Mouse (Mus musculus) cerebellum, adult 2 months (tissue): ENCODE results near the gene Exoc2. TPM values are rescaled to one million over a fixed set of nuclear protein-coding genes. Genes with fewer than 3 reads are reported as not detected.

Experiments
- DNase-seq, 2 experiments: peaks; one replicate each; pipeline ENCODE4 v3.0.0; 2021
- H3K27ac ChIP-seq: fragments of 200-500 bp; 2 replicates; pipeline ENCODE4 v1.5.1; 2012; ENCODE audit warnings: low read length, control low read depth, inconsistent platforms; ENCODE audit not compliant: insufficient read depth
- H3K27me3 ChIP-seq: fragments of 200-500 bp; 2 replicates; pipeline ENCODE4 v1.6.1; 2012; ENCODE audit warnings: inconsistent platforms, mild to moderate bottlenecking, low read length, moderate library complexity; ENCODE audit not compliant: control insufficient read depth, insufficient read depth
- H3K4me1 ChIP-seq: fragments of 200-500 bp; 2 replicates; pipeline ENCODE4 v1.6.1; 2011; ENCODE audit warnings: low read length; ENCODE audit not compliant: control insufficient read depth, insufficient read depth
- H3K4me3 ChIP-seq: fragments of 200-500 bp; replicated peaks from 2 replicates; pipeline ENCODE3; 2011; ENCODE audit warnings: mild to moderate bottlenecking, low read depth, low read length, control low read depth; ENCODE audit not compliant: insufficient read depth
- CTCF ChIP-seq: fragments of 200-500 bp; IDR thresholded peaks from 2 replicates; pipeline ENCODE4 v1.5.1; 2011; ENCODE audit warnings: low read depth, mild to moderate bottlenecking, control low read depth, low read length, moderate library complexity, borderline replicate concordance; ENCODE audit not compliant: insufficient read depth
- POLR2A ChIP-seq: fragments of 200-500 bp; IDR thresholded peaks from 2 replicates; pipeline ENCODE4 v1.6.1; 2011; ENCODE audit warnings: low read length, control low read depth, borderline replicate concordance; ENCODE audit not compliant: insufficient read depth
- WGBS: fragments of 180-500 bp; shearing (Covaris S2); methylation state at CpG from one replicate; pipeline ENCODE4 v1.1.7; 2018; 5-methylcytosine and 5-hydroxymethylcytosine counted together
- polyA plus RNA-seq: library from polyadenylated mRNA; depleted of rRNA; stranded (reverse); fragments of >200 nt; gene quantifications from 2 replicates; pipeline ENCODE4 v1.2.3, GENCODE M21; 2012

Gene Exoc2
- polyA plus RNA-seq, 1 experiment, result 26.3 TPM

DNA sequence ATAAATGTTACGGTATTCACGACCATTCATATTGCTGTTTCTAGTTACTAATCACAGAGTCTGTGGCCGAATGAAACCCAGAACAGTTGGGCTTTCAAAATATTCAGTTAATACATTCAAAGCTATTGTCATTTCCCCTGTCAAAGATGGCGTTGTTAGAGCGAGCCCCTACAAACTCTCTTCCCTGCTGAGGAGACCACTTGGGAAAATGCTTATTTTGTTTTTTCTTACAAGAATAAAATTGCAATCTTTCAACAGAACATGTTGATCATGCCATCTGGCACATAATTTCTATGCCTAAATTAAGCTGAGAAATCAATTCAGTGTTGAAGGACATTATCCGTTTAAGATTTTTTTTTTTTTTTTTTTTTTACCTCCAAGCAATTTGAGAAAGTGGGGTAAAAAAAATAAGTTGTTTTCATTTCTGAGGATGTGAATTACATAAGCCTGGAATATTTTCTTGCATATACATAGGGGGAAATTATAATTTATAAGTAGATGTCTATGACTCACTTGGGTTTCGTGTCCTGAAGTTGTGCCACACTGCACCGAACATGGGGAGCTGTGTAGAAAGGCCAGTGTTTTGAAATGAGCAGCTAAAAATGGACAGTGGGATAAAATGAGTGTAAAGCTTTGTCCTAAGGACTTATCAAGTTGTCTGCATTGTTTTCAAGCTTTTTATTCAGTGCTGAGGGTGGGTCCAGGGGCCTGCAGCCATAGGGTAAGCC lies 23.8 kb upstream of the Exoc2 start:
- DNase-seq, result no peak
- Histone ChIP-seq H3K27me3 (no peaks in the 10 kb centered on the region), H3K27ac (no peak overlapping the region), H3K4me1 (no peaks in the 10 kb centered on the region), H3K4me3 (no peak overlapping the region)
- TF ChIP-seq CTCF (no peak), POLR2A (no peak)
- 78% methylated on average over 8 of the region's 8 CpGs for WGBS

DNA sequence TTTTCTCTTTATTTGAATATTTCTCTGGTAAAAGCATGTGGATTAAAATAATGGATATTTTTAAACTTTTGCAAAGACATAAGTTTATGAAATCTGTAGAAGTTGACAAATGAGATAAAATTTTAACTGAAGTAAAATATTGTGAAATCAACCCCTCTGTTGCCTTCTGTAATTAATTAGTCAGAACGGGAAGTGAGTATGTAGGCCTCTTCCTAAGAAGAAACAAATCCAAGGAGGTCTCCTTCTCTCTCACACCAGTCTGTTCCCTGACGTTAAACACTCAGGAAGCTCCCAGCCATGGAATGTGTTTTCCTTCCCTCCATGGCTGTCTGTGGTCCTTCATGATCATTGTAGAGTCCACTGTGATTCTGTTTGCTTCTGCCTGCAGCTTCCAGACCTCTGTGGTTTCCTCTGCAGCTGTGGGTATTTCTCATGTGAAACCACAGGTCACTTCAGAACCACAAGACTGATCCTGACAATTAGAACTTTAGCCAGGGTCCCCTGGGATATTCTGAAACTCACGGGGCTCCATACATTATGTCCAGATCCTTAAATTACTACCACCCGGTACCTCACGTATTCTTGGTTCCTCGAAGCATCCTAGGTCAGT lies 20.5 kb upstream of the Exoc2 start:
- DNase-seq, result no peak
- 80% methylated on average over 6 of the region's 6 CpGs for WGBS
- TF ChIP-seq POLR2A (no peak), CTCF (no peak)

DNA sequence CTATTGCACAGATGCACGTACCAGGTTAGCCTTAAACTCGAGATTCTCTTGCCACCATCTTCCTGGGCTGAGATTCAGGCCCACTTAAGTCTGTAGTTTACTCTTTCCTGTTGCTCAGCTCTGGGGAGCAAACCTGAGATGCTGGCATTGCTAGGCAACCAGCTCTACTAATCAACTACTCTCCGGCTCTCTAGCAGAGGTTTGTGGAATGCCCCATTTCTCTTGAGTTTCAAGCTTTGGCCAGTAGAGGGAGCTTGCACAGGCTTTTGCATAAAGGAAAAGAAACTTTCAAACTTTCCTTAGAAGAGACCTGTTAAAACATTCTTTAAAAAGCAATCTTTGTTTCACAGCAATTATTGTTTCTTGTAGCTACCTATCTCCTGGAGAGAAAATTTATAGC lies 19.9 kb upstream of the Exoc2 start:
- peak; percentile 20 to 30 for DNase-seq
- Histone ChIP-seq H3K4me3 (no peak overlapping the region), H3K27me3 (no peaks in the 10 kb centered on the region), H3K27ac (no peak overlapping the region), H3K4me1 (no peaks in the 10 kb centered on the region)
- TF ChIP-seq POLR2A (no peak), CTCF (peak; percentile 41; the same call in 1 of the 2 replicates)
- 35% methylated on average over 3 of the region's 3 CpGs for WGBS

More for the DNA sequence above, 20.5 kb upstream of the Exoc2 start:
- Histone ChIP-seq H3K27ac (no peak overlapping the region), H3K4me1 (no peaks in the 10 kb centered on the region), H3K4me3 (no peak overlapping the region), H3K27me3 (no peaks in the 10 kb centered on the region)

DNA sequence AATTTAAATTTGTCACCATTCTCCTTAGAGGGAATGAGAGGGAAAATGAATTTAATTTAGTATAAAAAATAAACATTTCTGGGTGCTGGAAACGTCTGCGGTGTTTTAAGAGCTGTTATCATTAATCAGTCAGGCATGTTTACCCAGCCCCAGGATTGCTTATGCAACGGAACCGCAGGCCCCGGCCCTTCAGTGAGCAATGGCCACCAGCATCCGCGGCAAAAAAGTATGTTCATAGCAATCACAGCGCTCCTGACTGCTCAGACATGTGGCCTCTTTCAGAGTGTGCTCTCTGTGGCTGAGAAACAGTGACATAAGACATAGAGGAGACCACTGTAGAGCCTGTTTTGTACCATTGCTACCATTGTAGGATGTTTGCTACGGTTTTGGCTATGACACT lies 16.3 kb upstream of the Exoc2 start:
- no peak for DNase-seq
- Histone ChIP-seq H3K27me3 (no peaks in the 10 kb centered on the region), H3K4me1 (no peaks in the 10 kb centered on the region; the same call in 1 of the 2 replicates), H3K27ac (no peak overlapping the region), H3K4me3 (no peak overlapping the region)
- TF ChIP-seq POLR2A, result no peak
- TF ChIP-seq CTCF, result no peak
- WGBS, result 88% methylated on average over 9 of the region's 9 CpGs

DNA sequence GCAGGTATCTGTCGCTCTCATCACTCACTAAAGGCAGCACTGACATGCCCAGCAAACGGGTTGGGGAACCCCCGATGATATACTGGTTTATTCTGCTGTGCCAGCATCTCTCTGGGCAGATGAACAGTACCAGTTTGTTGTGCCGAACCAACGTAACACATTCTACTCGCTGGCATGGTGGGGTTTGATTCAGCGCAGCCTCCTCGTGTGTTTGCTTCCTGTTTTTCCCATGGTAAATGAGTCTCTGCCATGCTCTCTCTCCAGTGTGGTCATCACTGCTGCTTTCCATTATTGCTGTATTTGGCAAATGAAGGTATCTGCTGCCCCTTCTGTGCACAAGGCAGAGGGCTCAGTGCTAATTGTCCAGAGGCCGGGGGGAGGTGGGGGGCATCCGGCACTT lies 15.8 kb upstream of the Exoc2 start:
- WGBS, result 86% methylated on average over 10 of the region's 10 CpGs
- no peak overlapping the region for H3K4me3 ChIP-seq
- DNase-seq, result no peak
- H3K4me1 ChIP-seq, result peaks cover 1% of the 10 kb centered on the region; the same call in 1 of the 2 replicates
- no peak for TF ChIP-seq POLR2A
- no peaks in the 10 kb centered on the region for H3K27me3 ChIP-seq
- H3K27ac ChIP-seq, result no peak overlapping the region

DNA sequence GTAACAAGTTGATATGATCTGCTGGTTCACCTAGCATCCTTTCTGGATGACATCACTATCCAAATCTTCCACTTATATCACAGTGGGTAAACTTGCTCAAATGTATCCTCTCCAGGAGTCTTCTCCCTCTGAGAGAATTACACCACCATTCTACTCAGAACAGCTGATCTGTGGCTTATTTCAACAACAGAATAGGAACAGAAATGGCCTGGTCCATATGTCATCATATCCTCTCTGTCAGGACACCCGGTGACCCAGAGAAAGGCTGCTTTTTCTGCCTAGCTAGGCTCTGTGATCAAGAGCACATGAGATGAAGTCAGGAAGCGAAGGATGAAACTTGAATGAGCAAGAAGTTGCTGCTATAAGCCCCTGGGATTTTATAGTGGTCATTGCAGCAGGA lies 13.8 kb upstream of the Exoc2 start:
- no peak for TF ChIP-seq POLR2A
- no peak for TF ChIP-seq CTCF
- DNase-seq, result no peak
- Histone ChIP-seq H3K27me3 (no peaks in the 10 kb centered on the region), H3K4me1 (peaks cover 2% of the 10 kb centered on the region; the same call in 1 of the 2 replicates), H3K27ac (no peak overlapping the region), H3K4me3 (no peak overlapping the region)
- 85% methylated on average over 2 of the region's 2 CpGs for WGBS

DNA sequence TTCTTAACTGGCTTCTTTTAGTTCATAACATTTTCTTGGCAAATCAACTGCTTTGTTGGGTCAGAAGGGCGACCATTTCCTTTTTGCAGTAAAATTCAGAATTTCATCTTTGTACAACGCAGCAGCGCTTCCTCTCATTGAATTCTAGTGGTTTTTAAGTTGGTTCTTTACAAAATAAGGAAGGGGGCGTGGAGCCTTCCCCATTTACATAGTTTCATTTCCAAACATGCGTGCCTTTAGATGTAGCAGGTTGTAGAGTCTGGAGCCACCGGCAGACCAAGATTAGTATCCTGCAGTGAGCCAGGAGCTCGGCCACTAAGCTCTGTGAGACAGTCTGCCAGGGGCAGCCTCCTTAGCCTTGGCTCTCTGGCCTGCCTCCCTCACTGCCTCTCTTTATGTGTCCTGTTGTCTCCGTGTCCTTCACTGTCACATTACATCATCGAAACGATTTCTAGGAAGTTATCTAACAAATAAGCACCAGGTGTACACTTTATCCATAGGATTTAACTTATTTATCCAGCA lies 13.1 kb upstream of the Exoc2 start:
- H3K4me3 ChIP-seq, result no peak overlapping the region
- TF ChIP-seq CTCF, result no peak
- no peak for TF ChIP-seq POLR2A
- no peaks in the 10 kb centered on the region for H3K27me3 ChIP-seq
- H3K27ac ChIP-seq, result no peak overlapping the region
- H3K4me1 ChIP-seq, result peaks cover 2% of the 10 kb centered on the region; the same call in 1 of the 2 replicates
- WGBS, result 53% methylated on average over 10 of the region's 10 CpGs
- peak; percentile 32 to 35 for DNase-seq
